Mouse (Mus musculus) olfactory bulb, adult 2 months (tissue): ENCODE measurements around the gene Mical2.

ENCODE experiments used
- CTCF ChIP-seq: fragments of 200-500 bp; IDR thresholded peaks from 2 replicates; pipeline ENCODE4 v1.5.1; 2012; ENCODE audit warnings: low read depth, mild to moderate bottlenecking, low read length, moderate library complexity; ENCODE audit not compliant: insufficient read depth
- POLR2A ChIP-seq: fragments of 200-500 bp; IDR thresholded peaks from 2 replicates; pipeline ENCODE4 v1.6.1; 2012; ENCODE audit warnings: mild to moderate bottlenecking, low read depth, low read length, moderate library complexity; ENCODE audit not compliant: insufficient read depth

DNA sequence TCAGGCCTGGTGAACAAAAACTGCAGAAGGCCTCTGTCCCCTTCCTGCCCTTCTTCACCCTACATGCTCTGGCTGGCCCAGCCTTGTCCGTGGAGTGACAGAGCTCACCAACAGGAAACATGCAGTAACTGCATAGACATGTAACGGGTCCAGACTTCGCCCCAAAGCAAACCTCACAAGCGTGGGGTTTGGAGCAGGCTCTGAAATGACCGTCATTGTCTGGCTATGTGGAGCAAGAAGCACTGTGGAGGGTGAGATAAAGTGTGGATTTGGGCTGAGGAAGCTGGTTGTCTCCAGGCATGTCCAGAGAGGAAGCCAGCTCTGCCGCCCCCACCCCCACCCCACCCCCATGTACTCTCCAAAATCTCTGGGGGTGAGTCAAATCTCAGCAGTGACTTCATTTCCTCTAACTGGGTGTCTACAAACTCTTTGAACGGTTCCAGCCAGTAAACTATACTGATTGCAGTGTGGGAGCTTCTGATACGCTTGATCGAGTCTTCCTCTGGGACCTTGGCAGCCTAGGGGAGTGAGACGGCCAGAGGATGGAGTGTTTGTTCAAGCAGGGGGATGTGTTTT lies 74.0 kb downstream of the Mical2 start:
- TF ChIP-seq CTCF (no peak), POLR2A (no peak)
